ENCODE assay signal across 34 mouse cellular contexts in genomic region chr15:101271513-101271912, GRCm38 (mm10). TPM values are rescaled to one million over a fixed set of nuclear protein-coding genes. Genes with fewer than 3 reads are reported as not detected.
DNase-seq lines count a peak whose midpoint lies in the region; ATAC-seq and TF ChIP-seq lines count a peak whose summit lies in the region.
"Had no signal": no experiment of that assay in that cellular context is flagged by ENCODE, and none has a peak within 500 bp of the region (broad histone marks: within the 10 kb centered on the region; RNA-seq: fewer than 3 reads in every experiment).

No protein-coding gene starts in this region.

- 54% methylated on average over 15 of the region's 15 CpGs for WGBS in olfactory bulb, adult 2 months

- intact Hi-C loops in gastrocnemius, adult 2 months (cut with DNase I), result no loop called here
- intact Hi-C loops in gastrocnemius, postnatal 14 days (cut with DNase I; ENCODE audit: low total_unique reads), result no loop called here
- intact Hi-C loops in left cerebral cortex, adult 2 months (cut with DNase I), result no loop called here
- intact Hi-C loops in left cerebral cortex, postnatal 36 days (cut with DNase I), result no loop called here

- peak overlapping the region; percentile 44; the same call in 1 of the 2 replicates for H3K9ac ChIP-seq in ES-E14 (ENCODE audit: insufficient read depth, low read depth, low read length, poor library complexity, severe bottlenecking)
- H3K9ac ChIP-seq: embryonic facial prominence, embryonic 12.5 days; forebrain, embryonic 15.5 days; hindbrain, embryonic 15.5 days; liver, embryonic 14.5 days; midbrain, embryonic 15.5 days; stomach, embryonic 15.5 days had no signal

- peak overlapping the region; percentile 95 for H3K27ac ChIP-seq in gastrocnemius, adult 2 months
- peak overlapping the region; percentile 50; the same call in 1 of the 2 replicates for H3K27ac ChIP-seq in left cerebral cortex, adult 2 months
- H3K27ac ChIP-seq in ES-E14 (ENCODE audit: insufficient read depth, low read depth, low read length, poor library complexity, severe bottlenecking), result no peak overlapping the region
- 0 out of 2 replicates have a peak overlapping the region, but pooled peaks have one; percentile 59 for H3K27ac ChIP-seq in olfactory bulb, adult 2 months (ENCODE audit: insufficient read depth, low read depth, low read length)
- H3K27ac ChIP-seq: embryonic facial prominence, embryonic 12.5 days; forebrain, embryonic 15.5 days; hindbrain, embryonic 10.5 days; hindbrain, embryonic 15.5 days; kidney, postnatal 0 days; liver, embryonic 14.5 days; midbrain, embryonic 10.5 days; midbrain, embryonic 15.5 days; stomach, embryonic 15.5 days had no signal

- peaks cover 1 to 42% of the 10 kb centered on the region in 2 experiments; a peak in 3 of 4 replicates for H3K4me1 ChIP-seq in ES-E14 (ENCODE audit: control insufficient read depth in 2 of 2, insufficient read depth in 2 of 2, low read length in 2 of 2, poor library complexity in 1 of 2)
- H3K4me1 ChIP-seq in olfactory bulb, adult 2 months (ENCODE audit: control insufficient read depth, insufficient read depth, low read length), result peaks cover 42% of the 10 kb centered on the region

- in situ Hi-C loops in ES-E14 (cut with MboI; ENCODE audit: low sequenced_read_pairs in 2 of 2, unreplicated experiment in 2 of 2), result no loop called here

- ATAC-seq in granulocyte monocyte progenitor cell, adult 5-6 weeks (replicated peaks; ENCODE audit: poor library complexity, severe bottlenecking), result no peak
- ATAC-seq: activated CD4-positive, CD25-positive, alpha-beta regulatory T cell, adult 4 months; forebrain, embryonic 15.5 days; intestine, embryonic 16.5 days; midbrain, embryonic 15.5 days had no signal

- TF ChIP-seq POLR2A in olfactory bulb, adult 2 months (IDR thresholded peaks at IDR 0.05; ENCODE audit: insufficient read depth, low read depth, low read length), result no peak

- no peak for DNase-seq in gastrocnemius, adult 2 months
- no peak for DNase-seq in gastrocnemius, postnatal 14 days
- DNase-seq in left cerebral cortex, adult 2 months (ENCODE audit: extremely low spot score in 1 of 2, low spot score in 2 of 2), result no peak
- DNase-seq in left cerebral cortex, postnatal 36 days (ENCODE audit: low spot score in 2 of 2), result no peak
- DNase-seq in ES-E14 (ENCODE audit: low read depth, low spot score), result no peak
- no peak for DNase-seq in cerebellum, adult 18-20 months
- DNase-seq: adrenal gland, postnatal 10 days; cerebellum, adult 2 months; cerebellum, postnatal 14 days; heart, postnatal 14 days; kidney, adult 8-10 months; kidney, postnatal 4 days; layer of hippocampus, postnatal 36 days; liver; lung, adult 2 months; lung, postnatal 14 days; retina, postnatal 1 day; right cerebral cortex, postnatal 14 days; thymus, postnatal 25 days had no signal

- peaks cover 43% of the 10 kb centered on the region for H3K36me3 ChIP-seq in ES-E14 (ENCODE audit: control insufficient read depth, insufficient read depth, low read length, poor library complexity, severe bottlenecking)

- H3K9me3 ChIP-seq in ES-E14 (ENCODE audit: control insufficient read depth, insufficient read depth, low read depth, low read length), result no peaks in the 10 kb centered on the region
- H3K9me3 ChIP-seq: embryonic facial prominence, embryonic 12.5 days; forebrain, embryonic 15.5 days; hindbrain, embryonic 10.5 days; hindbrain, embryonic 15.5 days; midbrain, embryonic 10.5 days; midbrain, embryonic 15.5 days; stomach, embryonic 15.5 days had no signal

- TF ChIP-seq CTCF in gastrocnemius, adult 2 months (IDR thresholded peaks at IDR 0.05), result no peak
- no peak for TF ChIP-seq CTCF in left cerebral cortex, adult 2 months (IDR thresholded peaks at IDR 0.05)
- no peak for TF ChIP-seq CTCF in olfactory bulb, adult 2 months (IDR thresholded peaks at IDR 0.05; ENCODE audit: insufficient read depth, low read depth, low read length)

- peak overlapping the region; percentile 86 for H3K4me3 ChIP-seq in gastrocnemius, adult 2 months
- no peak overlapping the region for H3K4me3 ChIP-seq in left cerebral cortex, adult 2 months
- peak overlapping the region in 1 of 2 experiments; percentile 20; a peak in 2 of 4 replicates for H3K4me3 ChIP-seq in ES-E14 (ENCODE audit: insufficient read depth in 1 of 2, low read depth in 1 of 2, low read length in 2 of 2, poor library complexity in 1 of 2, severe bottlenecking in 1 of 2)
- 0 out of 2 replicates have a peak overlapping the region, but pooled peaks have one; percentile 41 for H3K4me3 ChIP-seq in olfactory bulb, adult 2 months (ENCODE audit: insufficient read depth, low read depth, low read length)
- H3K4me3 ChIP-seq: embryonic facial prominence, embryonic 12.5 days; forebrain, embryonic 15.5 days; hindbrain, embryonic 10.5 days; hindbrain, embryonic 15.5 days; midbrain, embryonic 10.5 days; midbrain, embryonic 15.5 days; myocyte; stomach, embryonic 15.5 days had no signal

TF ChIP-seq in ES-E14, 5 proteins besides CTCF, POLR2A, EP300 and RAD21:
- TF ChIP-seq MAFK (IDR thresholded peaks at IDR 0.05; ENCODE audit: insufficient read depth, low read depth, low read length) (no peak), CHD2 (IDR thresholded peaks at IDR 0.05; ENCODE audit: low read depth, low read length) (no peak), ZC3H11A (IDR thresholded peaks at IDR 0.05; ENCODE audit: borderline replicate concordance, low read depth, low read length) (no peak), ZNF384 (IDR thresholded peaks at IDR 0.05; ENCODE audit: low read depth, low read length) (no peak), HCFC1 (IDR thresholded peaks at IDR 0.05; ENCODE audit: borderline replicate concordance, insufficient read depth, low read length) (no peak)

RNA-seq across cellular contexts. Expression of gene Atg101, which starts 12.6 kb away (rescaled TPM):
- total RNA-seq in gastrocnemius, adult 2 months (2021), result 10 to 100 TPM; 23.7 to 32.4 TPM
- total RNA-seq in gastrocnemius, postnatal 14 days (2021), result 10 to 100 TPM; 27.7 to 35.0 TPM
- total RNA-seq in left cerebral cortex, adult 2 months (2021), result 10 to 100 TPM; 41.9 to 44.5 TPM
- total RNA-seq in left cerebral cortex, postnatal 36 days (2021), result 10 to 100 TPM; 43.5 to 45.5 TPM
- total RNA-seq in ES-E14 (2012; rRNA removed), result 116 and 119 TPM in 2 replicates
- polyA plus RNA-seq in olfactory bulb, adult 2 months (2012; ENCODE audit: insufficient read depth, insufficient read length, low replicate concordance, missing spikeins), result not detected in 2 replicates
- total RNA-seq in granulocyte monocyte progenitor cell, adult 5-6 weeks (2014; fragmentation: Nextera tagmentation), result 35.3 and 36.0 TPM in 2 replicates
- total RNA-seq in granulocyte monocyte progenitor cell, adult 5-6 weeks (2017), result 51.9 and 60.6 TPM in 2 replicates

RNA-seq across cellular contexts. Expression of gene Nr4a1, which starts 17.4 kb away (rescaled TPM):
- 100 to 1,000 TPM; 143 to 146 TPM for total RNA-seq in gastrocnemius, adult 2 months (2021)
- 10 to 100 TPM; 30.5 to 49.0 TPM for total RNA-seq in gastrocnemius, postnatal 14 days (2021)
- total RNA-seq in left cerebral cortex, adult 2 months (2021), result 100 to 1,000 TPM; 155 to 210 TPM
- total RNA-seq in left cerebral cortex, postnatal 36 days (2021), result 100 to 1,000 TPM in 1 of 2 experiments, 10 to 100 TPM in 1; 60.5 to 156 TPM
- 8.5 and 12.1 TPM in 2 replicates for total RNA-seq in ES-E14 (2012; rRNA removed)
- polyA plus RNA-seq in olfactory bulb, adult 2 months (2012; ENCODE audit: insufficient read depth, insufficient read length, low replicate concordance, missing spikeins), result not detected in 2 replicates
- total RNA-seq in granulocyte monocyte progenitor cell, adult 5-6 weeks (2014; fragmentation: Nextera tagmentation), result 1.4 and 4.0 TPM in 2 replicates
- 2.4 and 4.1 TPM in 2 replicates for total RNA-seq in granulocyte monocyte progenitor cell, adult 5-6 weeks (2017)

RNA-seq across cellular contexts. Expression of gene 6030408B16Rik, which starts 21.5 kb away (rescaled TPM):
- total RNA-seq in gastrocnemius, adult 2 months (2021), result under 1 TPM; 0.20 to 0.36 TPM
- total RNA-seq in gastrocnemius, postnatal 14 days (2021), result under 1 TPM; 0.22 to 0.29 TPM
- total RNA-seq in left cerebral cortex, adult 2 months (2021), result under 1 TPM; 0.30 to 0.41 TPM
- total RNA-seq in left cerebral cortex, postnatal 36 days (2021), result under 1 TPM; 0.27 to 0.37 TPM
- 0.22 and 0.32 TPM in 2 replicates for total RNA-seq in ES-E14 (2012; rRNA removed)
- polyA plus RNA-seq in olfactory bulb, adult 2 months (2012; ENCODE audit: insufficient read depth, insufficient read length, low replicate concordance, missing spikeins), result not detected in 2 replicates
- total RNA-seq in granulocyte monocyte progenitor cell, adult 5-6 weeks (2014; fragmentation: Nextera tagmentation), result 0.60 TPM in 1 of 2 replicates, not detected in the other
- total RNA-seq in granulocyte monocyte progenitor cell, adult 5-6 weeks (2017), result 0.86 TPM in 1 of 2 replicates, not detected in the other
- total RNA-seq: gastrocnemius, adult 8-10 months had no signal
- polyA plus RNA-seq: hindbrain, embryonic 15.5 days had no signal

RNA-seq across cellular contexts. Expression of gene Grasp, which starts 47.5 kb away (rescaled TPM):
- 1 to 10 TPM; 5.8 to 5.9 TPM for total RNA-seq in gastrocnemius, adult 2 months (2021)
- total RNA-seq in gastrocnemius, postnatal 14 days (2021), result 1 to 10 TPM; 8.3 to 9.4 TPM
- 100 to 1,000 TPM in 1 of 2 experiments, 10 to 100 TPM in 1; 89.7 to 107 TPM for total RNA-seq in left cerebral cortex, adult 2 months (2021)
- 10 to 100 TPM; 76.3 to 89.5 TPM for total RNA-seq in left cerebral cortex, postnatal 36 days (2021)
- total RNA-seq in ES-E14 (2012; rRNA removed), result 10.8 and 12.9 TPM in 2 replicates
- polyA plus RNA-seq in olfactory bulb, adult 2 months (2012; ENCODE audit: insufficient read depth, insufficient read length, low replicate concordance, missing spikeins), result not detected in 2 replicates
- total RNA-seq in granulocyte monocyte progenitor cell, adult 5-6 weeks (2014; fragmentation: Nextera tagmentation), result 3.2 and 4.1 TPM in 2 replicates
- total RNA-seq in granulocyte monocyte progenitor cell, adult 5-6 weeks (2017), result 0.26 and 1.0 TPM in 2 replicates
- polyA plus RNA-seq: activated CD4-positive, CD25-positive, alpha-beta regulatory T cell, adult 4 months had no signal
